Mouse (Mus musculus) stomach, postnatal 0 days (tissue): ENCODE measurements at regions not wholly inside any gene's neighbourhood (a gene's known extent, or its start where the extent isn't known, plus 50 kb on each side); places are given as distances from the start of the nearest gene placed in this dataset.

ENCODE experiments used
- ATAC-seq: fragments of 200-750 bp; cut with Nextera tagmentation; 2 replicates; pipeline ENCODE4 v1.8.0; 2017; ENCODE audit not compliant: low FRiP score, low TSS enrichment
- DNase-seq: peaks from one replicate; pipeline ENCODE4 v3.0.0-alpha.2; 2016; ENCODE audit warnings: low spot score
- H3K27ac ChIP-seq: fragments of 300-500 bp; sonication (generic); replicated peaks from 2 replicates; pipeline ENCODE4 v1.5.1; 2014; ENCODE audit warnings: mild to moderate bottlenecking, control low read depth
- H3K27me3 ChIP-seq: fragments of 300-500 bp; sonication (generic); 2 replicates; pipeline ENCODE4 v1.6.1; 2014; ENCODE audit warnings: low read length; ENCODE audit not compliant: control insufficient read depth, insufficient read depth
- H3K36me3 ChIP-seq: fragments of 300-500 bp; sonication (generic); 2 replicates; pipeline ENCODE4 v1.6.1; 2014; ENCODE audit warnings: low read length, mixed read lengths; ENCODE audit not compliant: control insufficient read depth, insufficient read depth
- H3K4me1 ChIP-seq: fragments of 300-500 bp; sonication (generic); replicated peaks from 2 replicates; pipeline ENCODE4 v1.6.1; 2014; ENCODE audit warnings: antibody characterized with exemption; ENCODE audit not compliant: control insufficient read depth, insufficient read depth
- H3K4me2 ChIP-seq: fragments of 300-500 bp; sonication (generic); replicated peaks from 2 replicates; pipeline ENCODE4 v1.6.1; 2014; ENCODE audit warnings: low read depth, mild to moderate bottlenecking, control low read depth, moderate library complexity
- H3K4me3 ChIP-seq: fragments of 300-500 bp; sonication (generic); 2 replicates; pipeline ENCODE4 v1.5.1; 2014; ENCODE audit warnings: low read depth, low read length, control low read depth
- H3K9ac ChIP-seq: fragments of 300-500 bp; sonication (generic); 2 replicates; pipeline ENCODE4 v1.6.1; 2014; ENCODE audit warnings: mild to moderate bottlenecking, low read length, control low read depth, mixed read lengths
- H3K9me3 ChIP-seq: fragments of 300-500 bp; sonication (generic); 2 replicates; pipeline ENCODE4 v1.6.1; 2016; ENCODE audit warnings: low read length; ENCODE audit not compliant: control insufficient read depth
- CTCF ChIP-seq: IDR thresholded peaks from 2 replicates; pipeline ENCODE4 v1.5.1; 2016; ENCODE audit warnings: antibody characterized with exemption, low read depth, mild to moderate bottlenecking, moderate library complexity
- EP300 ChIP-seq: optimal IDR thresholded peaks from 2 replicates; pipeline ENCODE3; 2016; ENCODE audit warnings: antibody characterized with exemption
- WGBS: fragments of 180-500 bp; shearing (Covaris S2); extraction: QIAGEN DNeasy Blood & Tissue Kit; methylation state at CpG from one replicate; pipeline ENCODE4 v1.1.7; 2014; 5-methylcytosine and 5-hydroxymethylcytosine counted together

- no peak for ATAC-seq
- no peak for DNase-seq
- Histone ChIP-seq H3K27ac (no peak overlapping the region), H3K4me1 (no peaks in the 10 kb centered on the region), H3K4me3 (no peak overlapping the region), H3K27me3 (no peaks in the 10 kb centered on the region), H3K9ac (no peak overlapping the region), H3K9me3 (no peaks in the 10 kb centered on the region), H3K36me3 (no peaks in the 10 kb centered on the region), H3K4me2 (no peak overlapping the region)
- TF ChIP-seq EP300 (no peak), CTCF (no peak)
- WGBS, result 40% methylated on average over 4 of the region's 4 CpGs
These were observed 322.7 kb downstream of the Arl4a start for GRCm38 (mm10) chr12:39715120-39715519.

- H3K9ac ChIP-seq, result no peak overlapping the region
- no peaks in the 10 kb centered on the region for H3K4me1 ChIP-seq
- no peaks in the 10 kb centered on the region for H3K36me3 ChIP-seq
- 75% methylated on average over 2 of the region's 2 CpGs for WGBS
- TF ChIP-seq CTCF (no peak), EP300 (no peak)
- no peaks in the 10 kb centered on the region for H3K9me3 ChIP-seq
- ATAC-seq (no peak), DNase-seq (no peak)
- H3K27ac ChIP-seq, result no peak overlapping the region
- H3K4me2 ChIP-seq, result no peak overlapping the region
- H3K4me3 ChIP-seq, result no peak overlapping the region
- H3K27me3 ChIP-seq, result no peaks in the 10 kb centered on the region
These were observed 323.5 kb downstream of the Arl4a start for GRCm38 (mm10) chr12:39714169-39714794.

- H3K27me3 ChIP-seq, result no peaks in the 10 kb centered on the region
- H3K4me2 ChIP-seq, result no peak overlapping the region
- ATAC-seq (no peak), DNase-seq (no peak)
- H3K4me3 ChIP-seq, result no peak overlapping the region
- no peaks in the 10 kb centered on the region for H3K9me3 ChIP-seq
- 65% methylated on average over 1 of the region's 1 CpGs for WGBS
- H3K27ac ChIP-seq, result no peak overlapping the region
- no peak for TF ChIP-seq EP300
- TF ChIP-seq CTCF, result no peak
- no peak overlapping the region for H3K9ac ChIP-seq
- no peaks in the 10 kb centered on the region for H3K36me3 ChIP-seq
- no peaks in the 10 kb centered on the region for H3K4me1 ChIP-seq
These were observed 326.0 kb downstream of the Arl4a start for GRCm38 (mm10) chr12:39711807-39712206.

- DNase-seq, result no peak
- H3K27ac ChIP-seq, result no peak overlapping the region
- H3K4me1 ChIP-seq, result no peaks in the 10 kb centered on the region
- ATAC-seq, result no peak
- no peaks in the 10 kb centered on the region for H3K9me3 ChIP-seq
- no peak overlapping the region for H3K9ac ChIP-seq
- no peak overlapping the region for H3K4me2 ChIP-seq
- no peak overlapping the region for H3K4me3 ChIP-seq
- no peaks in the 10 kb centered on the region for H3K27me3 ChIP-seq
- WGBS, result 39% methylated on average over 5 of the region's 5 CpGs
- TF ChIP-seq CTCF (no peak), EP300 (no peak)
- H3K36me3 ChIP-seq, result no peaks in the 10 kb centered on the region
These were observed 328.0 kb downstream of the Arl4a start for GRCm38 (mm10) chr12:39709850-39710249.

GRCm38 (mm10) chr12:39697182-39697581, 340.6 kb downstream of the Arl4a start:
- ATAC-seq (no peak), DNase-seq (no peak)
- no peak overlapping the region for H3K27ac ChIP-seq
- WGBS, result 48% methylated on average over 3 of the region's 3 CpGs
- H3K4me2 ChIP-seq, result no peak overlapping the region
- no peak overlapping the region for H3K4me3 ChIP-seq
- H3K4me1 ChIP-seq, result no peaks in the 10 kb centered on the region
- TF ChIP-seq CTCF (no peak), EP300 (no peak)
- H3K9ac ChIP-seq, result no peak overlapping the region
- H3K9me3 ChIP-seq, result no peaks in the 10 kb centered on the region
- H3K27me3 ChIP-seq, result no peaks in the 10 kb centered on the region
- no peaks in the 10 kb centered on the region for H3K36me3 ChIP-seq

- no peak overlapping the region for H3K4me2 ChIP-seq
- no peak overlapping the region for H3K4me3 ChIP-seq
- no peaks in the 10 kb centered on the region for H3K9me3 ChIP-seq
- WGBS, result 56% methylated on average over 1 of the region's 1 CpGs
- no peak overlapping the region for H3K9ac ChIP-seq
- ATAC-seq (no peak), DNase-seq (no peak)
- TF ChIP-seq CTCF (no peak), EP300 (no peak)
- H3K36me3 ChIP-seq, result no peaks in the 10 kb centered on the region
- H3K4me1 ChIP-seq, result no peaks in the 10 kb centered on the region
- no peak overlapping the region for H3K27ac ChIP-seq
- H3K27me3 ChIP-seq, result no peaks in the 10 kb centered on the region
These were observed 342.5 kb downstream of the Arl4a start for GRCm38 (mm10) chr12:39695322-39695721.
